Mouse (Mus musculus) spleen, adult 2 months (tissue): ENCODE measurements around the gene Cep152.

Experiments used
- CTCF ChIP-seq: fragments of 200-500 bp; IDR thresholded peaks from 2 replicates; pipeline ENCODE4 v1.5.1; 2011; ENCODE audit warnings: mild to moderate bottlenecking, inconsistent platforms; ENCODE audit not compliant: insufficient read depth, insufficient read length, insufficient replicate concordance; ENCODE audit errors: extremely low read depth
- POLR2A ChIP-seq: fragments of 200-500 bp; IDR thresholded peaks from 2 replicates; pipeline ENCODE4 v1.6.1; 2011; ENCODE audit warnings: low read depth, low read length, inconsistent platforms

- TF ChIP-seq CTCF: no peak
- TF ChIP-seq POLR2A: no peak
Measured at GRCm38 (mm10) chr2:125624127-125624685, 707 bp downstream of the Cep152 start.
